Mouse (Mus musculus) layer of hippocampus, adult 8-10 months (tissue): ENCODE measurements at regions not wholly inside any gene's neighbourhood (a gene's known extent, or its start where the extent isn't known, plus 50 kb on each side); places are given as distances from the start of the nearest gene placed in this dataset.

Experiments
- DNase-seq, 2 experiments: peaks; one replicate each; pipeline ENCODE4 v3.0.0; 2022; ENCODE audit warnings: low spot score in 2 of 2

- DNase-seq = no peak
These were observed 55.2 kb upstream of the A230072I06Rik start for GRCm38 (mm10) chr8:12223376-12223775.
